Mouse (Mus musculus) thymus, postnatal 14 days (tissue): ENCODE data around the gene Spag7.

Experiments
- DNase-seq: peaks from one replicate; pipeline ENCODE4 v3.0.0; 2021

Spag7 gene

GRCm38 (mm10) chr11:70639976-70640375 lies 29.2 kb downstream of the Spag7 start:
- no peak for DNase-seq

GRCm38 (mm10) chr11:70638714-70639278 lies 30.4 kb downstream of the Spag7 start, which contains the start of gene Gp1ba:
TSS of gene Gp1ba (plus strand) at chr11:70639122.
- DNase-seq, result no peak

- DNase-seq, result no peak
These were observed 30.9 kb downstream of the Spag7 start for GRCm38 (mm10) chr11:70638293-70638692.

GRCm38 (mm10) chr11:70637764-70638163 lies 31.5 kb downstream of the Spag7 start:
- DNase-seq, result no peak

- no peak for DNase-seq
These were observed 33.6 kb downstream of the Spag7 start for GRCm38 (mm10) chr11:70635601-70636000.

GRCm38 (mm10) chr11:70630129-70630528 lies 39.1 kb downstream of the Spag7 start:
- no peak for DNase-seq

GRCm38 (mm10) chr11:70629557-70629956 lies 39.7 kb downstream of the Spag7 start:
- peak; percentile 61 for DNase-seq

GRCm38 (mm10) chr11:70628431-70628830 lies 40.8 kb downstream of the Spag7 start:
- no peak for DNase-seq

- DNase-seq, result no peak
These were observed 42.3 kb downstream of the Spag7 start for GRCm38 (mm10) chr11:70626877-70627276.

GRCm38 (mm10) chr11:70625473-70625872 lies 43.7 kb downstream of the Spag7 start:
- peak; percentile 70 for DNase-seq

- no peak for DNase-seq
These were observed 46.0 kb downstream of the Spag7 start for GRCm38 (mm10) chr11:70623053-70623742.

GRCm38 (mm10) chr11:70621972-70622814 lies 47.0 kb downstream of the Spag7 start:
- no peak for DNase-seq

GRCm38 (mm10) chr11:70619101-70619500 lies 50.1 kb downstream of the Spag7 start, which contains the start of gene Chrne:
TSS of gene Chrne (minus strand) at chr11:70619216.
- no peak for DNase-seq

- DNase-seq, result no peak
These were observed 53.6 kb downstream of the Spag7 start, which contains the start of gene 4930544D05Rik for GRCm38 (mm10) chr11:70615516-70616093. TSS of gene 4930544D05Rik (plus strand) at chr11:70615848.

GRCm38 (mm10) chr11:70615074-70615473 lies 54.1 kb downstream of the Spag7 start:
- peak; percentile 83 for DNase-seq
